Mouse (Mus musculus) adipocyte (in vitro differentiated cells): ENCODE results near the gene Wdr78.

Source experiments
- DNase-seq: peaks from one replicate; pipeline ENCODE4 v3.0.0-alpha.2; 2016; ENCODE audit warnings: low spot score

Wdr78 gene

GRCm38 (mm10) chr4:103114184-103115111 lies at the start of gene Wdr78, which contains the start of gene Mier1:
Gene Wdr78 (minus strand): TSS chr4:103114555.
Gene Mier1 (plus strand): TSS chr4:103114390.
- peak; percentile 93 for DNase-seq

GRCm38 (mm10) chr4:103158781-103159180 lies 44.4 kb upstream of the Wdr78 start:
- no peak for DNase-seq

GRCm38 (mm10) chr4:103151946-103152345 lies 37.6 kb upstream of the Wdr78 start:
- no peak for DNase-seq

- peak; percentile 76 for DNase-seq
Measured at GRCm38 (mm10) chr4:103146339-103146738, 32.0 kb upstream of the Wdr78 start.

- no peak for DNase-seq
Measured at GRCm38 (mm10) chr4:103136946-103137345, 22.6 kb upstream of the Wdr78 start.

- DNase-seq, result no peak
Measured at GRCm38 (mm10) chr4:103126533-103126932, 12.2 kb upstream of the Wdr78 start.

GRCm38 (mm10) chr4:103123606-103124005 lies 9.3 kb upstream of the Wdr78 start:
- DNase-seq, result no peak

GRCm38 (mm10) chr4:103123086-103123485 lies 8.7 kb upstream of the Wdr78 start:
- no peak for DNase-seq

- DNase-seq, result no peak
Measured at GRCm38 (mm10) chr4:103120874-103121389, 6.6 kb upstream of the Wdr78 start.

GRCm38 (mm10) chr4:103120395-103120794 lies 6.0 kb upstream of the Wdr78 start:
- no peak for DNase-seq

- peak; percentile 48 for DNase-seq
Measured at GRCm38 (mm10) chr4:103120028-103120384, 5.7 kb upstream of the Wdr78 start.

GRCm38 (mm10) chr4:103119229-103120027 lies 5.1 kb upstream of the Wdr78 start:
- DNase-seq, result peak; percentile 71

- DNase-seq, result no peak
Measured at GRCm38 (mm10) chr4:103118888-103119228, 4.5 kb upstream of the Wdr78 start.

GRCm38 (mm10) chr4:103113402-103113801 lies 953 bp downstream of the Wdr78 start:
- DNase-seq, result no peak

- no peak for DNase-seq
Measured at GRCm38 (mm10) chr4:103112651-103113050, 1.7 kb downstream of the Wdr78 start.

- no peak for DNase-seq
Measured at GRCm38 (mm10) chr4:103098532-103098931, 15.8 kb downstream of the Wdr78 start.

GRCm38 (mm10) chr4:103095921-103096320 lies 18.4 kb downstream of the Wdr78 start:
- no peak for DNase-seq

- no peak for DNase-seq
Measured at GRCm38 (mm10) chr4:103085237-103085636, 29.1 kb downstream of the Wdr78 start.

- no peak for DNase-seq
Measured at GRCm38 (mm10) chr4:103070631-103071030, 43.7 kb downstream of the Wdr78 start.

GRCm38 (mm10) chr4:103067906-103068655 lies 46.3 kb downstream of the Wdr78 start:
- DNase-seq, result no peak

- no peak for DNase-seq
Measured at GRCm38 (mm10) chr4:103064976-103065375, 49.4 kb downstream of the Wdr78 start.

- no peak for DNase-seq
Measured at GRCm38 (mm10) chr4:103064421-103064820, 49.9 kb downstream of the Wdr78 start.
